Comparison of ENCODE assay signal across 18 mouse cellular contexts in the genomic region with DNA sequence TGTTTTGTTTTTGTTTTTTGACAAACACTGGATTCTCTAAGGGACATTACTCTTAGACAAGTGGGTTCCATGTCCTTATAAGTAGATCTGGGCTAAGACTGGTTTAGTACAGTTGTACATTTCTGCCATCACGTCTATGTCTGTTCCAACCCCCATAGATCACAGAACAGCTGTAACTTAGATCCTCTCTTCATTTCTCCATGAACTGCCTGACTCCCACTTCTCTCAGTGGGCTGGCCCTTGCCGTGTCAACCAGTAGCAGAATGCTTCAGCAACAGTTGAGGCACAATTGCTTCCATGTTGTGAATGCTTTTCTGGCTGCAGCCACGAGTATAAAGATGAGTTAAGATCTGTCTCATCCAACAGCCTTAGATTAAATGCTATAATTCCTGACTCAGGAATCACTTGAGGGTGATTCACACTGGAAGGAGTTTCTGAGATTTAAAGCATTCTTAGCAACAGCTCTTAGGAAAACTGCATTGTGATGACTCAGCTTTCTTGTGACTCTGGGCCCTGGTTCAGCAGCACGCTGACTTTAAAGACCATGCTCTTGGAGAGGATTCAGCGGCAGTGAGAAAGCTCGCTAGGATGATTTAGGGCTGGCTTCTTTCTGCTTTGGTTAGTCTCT. TPM values are rescaled to one million over a fixed set of nuclear protein-coding genes. Genes with fewer than 3 reads are reported as not detected.
DNase-seq lines count a peak whose midpoint lies in the region; ATAC-seq and TF ChIP-seq lines count a peak whose summit lies in the region.
"Had no signal": no experiment of that assay in that cellular context is flagged by ENCODE, and none has a peak within 500 bp of the region (broad histone marks: within the 10 kb centered on the region; RNA-seq: fewer than 3 reads in every experiment).

No protein-coding gene starts in this region.

- ATAC-seq in forebrain, embryonic 16.5 days: no peak
- ATAC-seq: forebrain, embryonic 15.5 days; liver, embryonic 12.5 days had no signal

- peak overlapping the region; percentile 62; the same call in 1 of the 2 replicates for H3K27ac ChIP-seq in gastrocnemius, adult 2 months
- H3K27ac ChIP-seq in midbrain, embryonic 10.5 days (replicated peaks): no peak overlapping the region
- no peak overlapping the region for H3K27ac ChIP-seq in forebrain, embryonic 16.5 days (ENCODE audit: low read length)
- H3K27ac ChIP-seq: forebrain, embryonic 15.5 days; heart, adult 2 months; liver, embryonic 12.5 days; stomach, embryonic 15.5 days had no signal

- no peak overlapping the region for H3K9ac ChIP-seq in forebrain, embryonic 16.5 days (replicated peaks; ENCODE audit: low read depth, low read length)
- H3K9ac ChIP-seq: forebrain, embryonic 15.5 days; liver, embryonic 12.5 days; stomach, embryonic 15.5 days had no signal

- TF ChIP-seq CTCF in gastrocnemius, adult 2 months (IDR thresholded peaks at IDR 0.05): no peak

- intact Hi-C loops in gastrocnemius, adult 2 months (cut with DNase I): no loop called here

- no peak overlapping the region for H3ac ChIP-seq in myocyte (ENCODE audit: control insufficient read depth, insufficient read length)

- H3K9me3 ChIP-seq in midbrain, embryonic 10.5 days (replicated peaks): no peaks in the 10 kb centered on the region
- H3K9me3 ChIP-seq in forebrain, embryonic 16.5 days (ENCODE audit: control insufficient read depth, low read length): no peaks in the 10 kb centered on the region
- H3K9me3 ChIP-seq: forebrain, embryonic 15.5 days; liver, embryonic 12.5 days; stomach, embryonic 15.5 days had no signal

- WGBS in midbrain, embryonic 10.5 days: 93% methylated on average over 6 of the region's 6 CpGs
- WGBS in forebrain, embryonic 16.5 days: 89% methylated on average over 6 of the region's 6 CpGs

- no peak for TF ChIP-seq POLR2A in myocyte (IDR thresholded peaks at IDR 0.05; ENCODE audit: insufficient read length, low read depth)

- no peak for DNase-seq in gastrocnemius, adult 2 months
- DNase-seq in gastrocnemius, postnatal 4 days (ENCODE audit: low spot score in 2 of 2): no peak
- peak; percentile 33 for DNase-seq in lung, postnatal 10 days
- DNase-seq in lung, postnatal 14 days: no peak
- DNase-seq in MN1 (ENCODE audit: low spot score): peak; percentile 27
- DNase-seq in midbrain, embryonic 10.5 days (ENCODE audit: low spot score): no peak
- DNase-seq: heart, adult 2 months had no signal

- no peaks in the 10 kb centered on the region for H3K4me1 ChIP-seq in midbrain, embryonic 10.5 days
- H3K4me1 ChIP-seq in forebrain, embryonic 16.5 days (replicated peaks; ENCODE audit: control insufficient read depth, insufficient read depth, low read length): no peaks in the 10 kb centered on the region
- H3K4me1 ChIP-seq: forebrain, embryonic 15.5 days; liver, embryonic 12.5 days; stomach, embryonic 15.5 days had no signal

- H3K36me3 ChIP-seq in myocyte (ENCODE audit: control insufficient read depth, insufficient read depth): peaks cover 89% of the 10 kb centered on the region
- H3K36me3 ChIP-seq in midbrain, embryonic 10.5 days: peaks cover 100% of the 10 kb centered on the region
- peaks cover 39% of the 10 kb centered on the region for H3K36me3 ChIP-seq in forebrain, embryonic 16.5 days (ENCODE audit: control insufficient read depth, insufficient read depth)

- H3K4me2 ChIP-seq in myocyte (ENCODE audit: low read depth): peak overlapping the region; percentile 4
- H3K4me2 ChIP-seq in forebrain, embryonic 16.5 days (ENCODE audit: low read length): no peak overlapping the region
- H3K4me2 ChIP-seq: forebrain, embryonic 15.5 days; liver, embryonic 12.5 days; stomach, embryonic 15.5 days had no signal

- no peak overlapping the region for H3K4me3 ChIP-seq in gastrocnemius, adult 2 months
- no peak overlapping the region for H3K4me3 ChIP-seq in myocyte
- H3K4me3 ChIP-seq in midbrain, embryonic 10.5 days: no peak overlapping the region
- no peak overlapping the region for H3K4me3 ChIP-seq in forebrain, embryonic 16.5 days (replicated peaks; ENCODE audit: low read length)
- H3K4me3 ChIP-seq: forebrain, embryonic 15.5 days; heart, adult 2 months; liver, embryonic 12.5 days; stomach, embryonic 15.5 days had no signal

- peaks cover 21% of the 10 kb centered on the region for H3K79me2 ChIP-seq in myocyte (ENCODE audit: control insufficient read depth, insufficient read depth)

- no peaks in the 10 kb centered on the region for H3K27me3 ChIP-seq in myocyte (ENCODE audit: control insufficient read depth, insufficient read depth, insufficient read length)
- H3K27me3 ChIP-seq in midbrain, embryonic 10.5 days (ENCODE audit: low read depth, poor library complexity, severe bottlenecking): no peaks in the 10 kb centered on the region
- H3K27me3 ChIP-seq in forebrain, embryonic 16.5 days (replicated peaks; ENCODE audit: control insufficient read depth, insufficient read depth, low read length): no peaks in the 10 kb centered on the region
- H3K27me3 ChIP-seq: forebrain, embryonic 15.5 days; liver, embryonic 12.5 days; stomach, embryonic 15.5 days had no signal

TF ChIP-seq in myocyte, 11 proteins besides CTCF, POLR2A, EP300 and RAD21:
- no peak for TF ChIP-seq TCF3 (IDR thresholded peaks at IDR 0.05; ENCODE audit: insufficient read length, low read depth)
- TF ChIP-seq TCF12 (IDR thresholded peaks at IDR 0.05; ENCODE audit: insufficient read depth, poor library complexity, severe bottlenecking): no peak
- TF ChIP-seq POLR2AphosphoS2 (IDR thresholded peaks at IDR 0.05; ENCODE audit: insufficient read length, low read depth): no peak
- no peak for TF ChIP-seq MAX (IDR thresholded peaks at IDR 0.05; ENCODE audit: low read depth)
- no peak for TF ChIP-seq SRF (IDR thresholded peaks at IDR 0.05; ENCODE audit: control insufficient read depth, insufficient read length, low read depth)
- no peak for TF ChIP-seq USF1 (IDR thresholded peaks at IDR 0.05; ENCODE audit: low read depth)
- TF ChIP-seq MYOD1 (IDR thresholded peaks at IDR 0.05; ENCODE audit: control insufficient read depth in 1 of 3, insufficient read length in 2 of 3, low read depth in 2 of 3): no peak
- no peak for TF ChIP-seq CEBPB (IDR thresholded peaks at IDR 0.05; ENCODE audit: insufficient read depth, poor library complexity, severe bottlenecking)
- no peak for TF ChIP-seq MYOG (IDR thresholded peaks at IDR 0.05; ENCODE audit: control insufficient read depth in 1 of 3, insufficient read depth in 1 of 3, insufficient read length in 2 of 3, low read depth in 2 of 3)
- TF ChIP-seq E2F4 (IDR thresholded peaks at IDR 0.05; ENCODE audit: insufficient read depth): no peak

RNA-seq across cellular contexts. Expression of gene Atf1, which starts 23.6 kb away (rescaled TPM):
- total RNA-seq in gastrocnemius, adult 2 months (2021): 10 to 100 TPM; 55.4 to 56.6 TPM
- 10 to 100 TPM; 66.1 to 68.7 TPM for total RNA-seq in gastrocnemius, postnatal 4 days (2021)
- polyA plus RNA-seq in myocyte (2012; fragmentation: generic; extraction: Trizol): 21.9 TPM
- 33.6 and 33.7 TPM in 2 replicates for polyA plus RNA-seq in midbrain, embryonic 10.5 days (2016; fragmentation: Nextera tagmentation; extraction: Ambion mirVana)
- polyA plus RNA-seq in forebrain, embryonic 16.5 days (2015; fragmentation: Nextera tagmentation; extraction: Ambion mirVana): 18.9 and 21.4 TPM in 2 replicates

RNA-seq across cellular contexts. Expression of gene Tmprss12, which starts 29.4 kb away (rescaled TPM):
- not detected for total RNA-seq in gastrocnemius, adult 2 months (2021)
- not detected for total RNA-seq in gastrocnemius, postnatal 4 days (2021)
- polyA plus RNA-seq in myocyte (2012; fragmentation: generic; extraction: Trizol): not detected
- polyA plus RNA-seq in midbrain, embryonic 10.5 days (2016; fragmentation: Nextera tagmentation; extraction: Ambion mirVana): not detected in 2 replicates
- not detected in 2 replicates for polyA plus RNA-seq in forebrain, embryonic 16.5 days (2015; fragmentation: Nextera tagmentation; extraction: Ambion mirVana)
- total RNA-seq: common myeloid progenitor, adult 5-6 weeks; heart, adult 2 months; heart, postnatal 25 days; left cerebral cortex, postnatal 25 days; megakaryocyte-erythroid progenitor cell, adult 5-6 weeks had no signal
- polyA plus RNA-seq: embryonic facial prominence, embryonic 14.5 days; forebrain, embryonic 15.5 days; heart, adult 2 months; large intestine, adult 2 months; liver, embryonic 12.5 days had no signal

RNA-seq across cellular contexts. Expression of gene Mettl7a1, which starts 52.7 kb away (rescaled TPM):
- total RNA-seq in gastrocnemius, adult 2 months (2021): 10 to 100 TPM; 33.4 to 38.9 TPM
- total RNA-seq in gastrocnemius, postnatal 4 days (2021): 10 to 100 TPM; 20.1 to 22.2 TPM
- polyA plus RNA-seq in myocyte (2012; fragmentation: generic; extraction: Trizol): 9.4 TPM
- 4.9 and 5.8 TPM in 2 replicates for polyA plus RNA-seq in midbrain, embryonic 10.5 days (2016; fragmentation: Nextera tagmentation; extraction: Ambion mirVana)
- polyA plus RNA-seq in forebrain, embryonic 16.5 days (2015; fragmentation: Nextera tagmentation; extraction: Ambion mirVana): 3.1 and 3.8 TPM in 2 replicates

Comparison
In these comparisons a context has a peak if more than half of its experiments do, and no peak if none do; other contexts are left out.
1. DNase-seq: peak in lung, postnatal 10 days (single experiment) and MN1 (single experiment); none in gastrocnemius, adult 2 months (single experiment), gastrocnemius, postnatal 4 days (0 of 2), lung, postnatal 14 days (single experiment) and midbrain, embryonic 10.5 days (single experiment).